ENCODE assay signal across 17 mouse cellular contexts in the genomic region with DNA sequence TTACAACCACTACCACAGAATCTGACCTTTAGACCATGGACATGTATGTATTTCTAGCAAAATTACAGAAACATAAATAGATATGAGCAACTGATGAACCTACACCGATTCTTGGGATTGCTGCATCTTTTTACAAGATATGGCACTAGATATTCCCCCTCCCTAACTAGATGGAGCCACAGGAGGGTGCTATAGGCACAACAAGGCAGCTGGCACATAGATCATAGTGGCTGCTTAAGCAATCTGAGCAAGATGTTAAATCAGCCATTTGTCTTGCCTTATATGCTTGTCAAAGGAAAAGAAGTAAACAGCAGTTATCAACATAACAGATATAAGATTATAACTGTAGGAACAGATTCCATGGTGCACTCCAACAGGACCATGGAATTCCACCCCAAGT. TPM values are rescaled to one million over a fixed set of nuclear protein-coding genes. Genes with fewer than 3 reads are reported as not detected.
A peak's percentile ranks its signal among the peaks of the same experiment; 100 is the strongest.
DNase-seq lines count a peak whose midpoint lies in the region; ATAC-seq and TF ChIP-seq lines count a peak whose summit lies in the region.
"Had no signal": no experiment of that assay in that cellular context is flagged by ENCODE, and none has a peak within 500 bp of the region (broad histone marks: within the 10 kb centered on the region; RNA-seq: fewer than 3 reads in every experiment).

No protein-coding gene starts in this region.

- no peak for ATAC-seq in CD4-positive, CD25-positive, alpha-beta regulatory T cell, adult 4 months
- ATAC-seq in kidney, postnatal 0 days (replicated peaks; ENCODE audit: low FRiP score, low read depth), result no peak
- no peak for ATAC-seq in kidney, embryonic 15.5 days (replicated peaks; ENCODE audit: low FRiP score)
- no peak for ATAC-seq in stomach, postnatal 0 days (ENCODE audit: low FRiP score, low TSS enrichment)
- ATAC-seq: forebrain, embryonic 15.5 days; midbrain, embryonic 15.5 days had no signal

- no peaks in the 10 kb centered on the region for H3K27me3 ChIP-seq in kidney, postnatal 0 days (ENCODE audit: insufficient read depth, low read length)
- no peaks in the 10 kb centered on the region for H3K27me3 ChIP-seq in kidney, embryonic 15.5 days
- no peaks in the 10 kb centered on the region for H3K27me3 ChIP-seq in stomach, postnatal 0 days (ENCODE audit: control insufficient read depth, insufficient read depth, low read length)
- H3K27me3 ChIP-seq: embryonic facial prominence, embryonic 12.5 days; forebrain, embryonic 15.5 days; midbrain, embryonic 15.5 days had no signal

- peak; percentile 56 for DNase-seq in CD4-positive, CD25-positive, alpha-beta regulatory T cell, adult 2 months (ENCODE audit: low read depth, low spot score)
- DNase-seq in kidney, postnatal 0 days (ENCODE audit: low spot score), result no peak
- DNase-seq in thymus, postnatal 14 days, result peak; percentile 33
- no peak for DNase-seq in thymus, adult 18-20 months
- no peak for DNase-seq in stomach, postnatal 0 days (ENCODE audit: low spot score)
- DNase-seq in neural tube, embryonic 10.5 days (ENCODE audit: extremely low spot score, low spot score), result no peak
- DNase-seq: adrenal gland, postnatal 25 days; cerebellum, adult 18-20 months; heart, postnatal 4 days; kidney, adult 8-10 months; left cerebral cortex, postnatal 4 days; lung, adult 2 months had no signal

- H3K4me2 ChIP-seq in kidney, postnatal 0 days (ENCODE audit: low read length), result no peak overlapping the region
- no peak overlapping the region for H3K4me2 ChIP-seq in kidney, embryonic 15.5 days
- no peak overlapping the region for H3K4me2 ChIP-seq in stomach, postnatal 0 days (replicated peaks; ENCODE audit: low read depth)
- H3K4me2 ChIP-seq: embryonic facial prominence, embryonic 12.5 days; forebrain, embryonic 15.5 days; midbrain, embryonic 15.5 days had no signal

- TF ChIP-seq EP300 in stomach, postnatal 0 days (optimal IDR thresholded peaks at IDR 0.05), result no peak

- H3K9me3 ChIP-seq in kidney, postnatal 0 days (replicated peaks; ENCODE audit: low read length), result no peaks in the 10 kb centered on the region
- no peaks in the 10 kb centered on the region for H3K9me3 ChIP-seq in kidney, embryonic 15.5 days (replicated peaks)
- H3K9me3 ChIP-seq in stomach, postnatal 0 days (ENCODE audit: control insufficient read depth, low read length), result no peaks in the 10 kb centered on the region
- H3K9me3 ChIP-seq: embryonic facial prominence, embryonic 12.5 days; forebrain, embryonic 15.5 days; midbrain, embryonic 15.5 days had no signal

- no peak overlapping the region for H3K27ac ChIP-seq in kidney, postnatal 0 days
- no peak overlapping the region for H3K27ac ChIP-seq in kidney, embryonic 15.5 days
- H3K27ac ChIP-seq in stomach, postnatal 0 days (replicated peaks), result no peak overlapping the region
- H3K27ac ChIP-seq: embryonic facial prominence, embryonic 12.5 days; forebrain, embryonic 15.5 days; midbrain, embryonic 15.5 days had no signal

- peak; percentile 56 for TF ChIP-seq CTCF in kidney, postnatal 0 days (IDR thresholded peaks at IDR 0.05; ENCODE audit: low read depth)
- peak; percentile 67 for TF ChIP-seq CTCF in stomach, postnatal 0 days (IDR thresholded peaks at IDR 0.05; ENCODE audit: low read depth)

- no peak overlapping the region for H3K4me3 ChIP-seq in kidney, postnatal 0 days (replicated peaks; ENCODE audit: low read depth, low read length)
- no peak overlapping the region for H3K4me3 ChIP-seq in kidney, embryonic 15.5 days (replicated peaks)
- H3K4me3 ChIP-seq in stomach, postnatal 0 days (ENCODE audit: low read depth, low read length), result no peak overlapping the region
- H3K4me3 ChIP-seq: embryonic facial prominence, embryonic 12.5 days; forebrain, embryonic 15.5 days; midbrain, embryonic 15.5 days had no signal

- H3K9ac ChIP-seq in kidney, postnatal 0 days (ENCODE audit: low read depth, low read length), result no peak overlapping the region
- no peak overlapping the region for H3K9ac ChIP-seq in kidney, embryonic 15.5 days
- H3K9ac ChIP-seq in stomach, postnatal 0 days (ENCODE audit: low read length), result no peak overlapping the region
- H3K9ac ChIP-seq: embryonic facial prominence, embryonic 12.5 days; forebrain, embryonic 15.5 days; midbrain, embryonic 15.5 days had no signal

- H3K4me1 ChIP-seq in kidney, postnatal 0 days (replicated peaks; ENCODE audit: insufficient read depth, low read length), result no peaks in the 10 kb centered on the region
- H3K4me1 ChIP-seq in kidney, embryonic 15.5 days, result no peaks in the 10 kb centered on the region
- no peaks in the 10 kb centered on the region for H3K4me1 ChIP-seq in stomach, postnatal 0 days (replicated peaks; ENCODE audit: control insufficient read depth, insufficient read depth)
- H3K4me1 ChIP-seq: embryonic facial prominence, embryonic 12.5 days; forebrain, embryonic 15.5 days; midbrain, embryonic 15.5 days had no signal

- H3K36me3 ChIP-seq in kidney, postnatal 0 days (ENCODE audit: insufficient read depth, low read length), result no peaks in the 10 kb centered on the region
- peaks cover 29% of the 10 kb centered on the region for H3K36me3 ChIP-seq in kidney, embryonic 15.5 days
- no peaks in the 10 kb centered on the region for H3K36me3 ChIP-seq in stomach, postnatal 0 days (ENCODE audit: control insufficient read depth, insufficient read depth, low read length)
- H3K36me3 ChIP-seq: forebrain, embryonic 15.5 days; midbrain, embryonic 15.5 days had no signal

- WGBS in kidney, postnatal 0 days, result 67% methylated on average over 1 of the region's 1 CpGs
- 83% methylated on average over 1 of the region's 1 CpGs for WGBS in kidney, embryonic 15.5 days
- 85% methylated on average over 1 of the region's 1 CpGs for WGBS in stomach, postnatal 0 days

RNA-seq across cellular contexts. Expression of a gene that starts 15.5 kb away (rescaled TPM):
- polyA plus RNA-seq in CD4-positive, CD25-positive, alpha-beta regulatory T cell, adult 4 months (2017; shearing (Covaris generic)), result 100 to 1,000 TPM; 283 to 291 TPM
- 285 and 288 TPM in 2 replicates for polyA plus RNA-seq in kidney, postnatal 0 days (2015; fragmentation: Nextera tagmentation; extraction: Ambion mirVana)
- 256 and 267 TPM in 2 replicates for polyA plus RNA-seq in kidney, embryonic 15.5 days (2015; fragmentation: Nextera tagmentation; extraction: Ambion mirVana)
- polyA plus RNA-seq in stomach, postnatal 0 days (2015; fragmentation: Nextera tagmentation; extraction: Ambion mirVana), result 270 and 283 TPM in 2 replicates

RNA-seq across cellular contexts. Expression of a gene that starts 15.9 kb away (rescaled TPM):
- polyA plus RNA-seq in CD4-positive, CD25-positive, alpha-beta regulatory T cell, adult 4 months (2017; shearing (Covaris generic)), result 10 to 100 TPM; 23.3 to 44.3 TPM
- 12.3 and 14.1 TPM in 2 replicates for polyA plus RNA-seq in kidney, postnatal 0 days (2015; fragmentation: Nextera tagmentation; extraction: Ambion mirVana)
- polyA plus RNA-seq in kidney, embryonic 15.5 days (2015; fragmentation: Nextera tagmentation; extraction: Ambion mirVana), result 12.4 and 15.2 TPM in 2 replicates
- 9.3 and 9.4 TPM in 2 replicates for polyA plus RNA-seq in stomach, postnatal 0 days (2015; fragmentation: Nextera tagmentation; extraction: Ambion mirVana)

RNA-seq across cellular contexts. Expression of a gene that starts 27.5 kb away (rescaled TPM):
- under 1 TPM; 0.63 TPM for polyA plus RNA-seq in CD4-positive, CD25-positive, alpha-beta regulatory T cell, adult 4 months (2017; shearing (Covaris generic))
- polyA plus RNA-seq in kidney, postnatal 0 days (2015; fragmentation: Nextera tagmentation; extraction: Ambion mirVana), result 12.0 and 12.2 TPM in 2 replicates
- 7.1 and 7.9 TPM in 2 replicates for polyA plus RNA-seq in kidney, embryonic 15.5 days (2015; fragmentation: Nextera tagmentation; extraction: Ambion mirVana)
- 7.5 and 9.2 TPM in 2 replicates for polyA plus RNA-seq in stomach, postnatal 0 days (2015; fragmentation: Nextera tagmentation; extraction: Ambion mirVana)

RNA-seq across cellular contexts. Expression of a gene that starts 40.6 kb away (rescaled TPM):
- 1 to 10 TPM; 2.6 to 2.7 TPM for polyA plus RNA-seq in CD4-positive, CD25-positive, alpha-beta regulatory T cell, adult 4 months (2017; shearing (Covaris generic))
- polyA plus RNA-seq in kidney, postnatal 0 days (2015; fragmentation: Nextera tagmentation; extraction: Ambion mirVana), result 15.7 and 18.7 TPM in 2 replicates
- 14.5 and 17.3 TPM in 2 replicates for polyA plus RNA-seq in kidney, embryonic 15.5 days (2015; fragmentation: Nextera tagmentation; extraction: Ambion mirVana)
- 19.3 and 24.5 TPM in 2 replicates for polyA plus RNA-seq in stomach, postnatal 0 days (2015; fragmentation: Nextera tagmentation; extraction: Ambion mirVana)

RNA-seq across cellular contexts. Expression of a gene that starts 56.4 kb away (rescaled TPM):
- not detected for polyA plus RNA-seq in CD4-positive, CD25-positive, alpha-beta regulatory T cell, adult 4 months (2017; shearing (Covaris generic))
- 0.14 and 0.15 TPM in 2 replicates for polyA plus RNA-seq in kidney, postnatal 0 days (2015; fragmentation: Nextera tagmentation; extraction: Ambion mirVana)
- 0.14 and 0.44 TPM in 2 replicates for polyA plus RNA-seq in kidney, embryonic 15.5 days (2015; fragmentation: Nextera tagmentation; extraction: Ambion mirVana)
- polyA plus RNA-seq in stomach, postnatal 0 days (2015; fragmentation: Nextera tagmentation; extraction: Ambion mirVana), result 0.30 and 0.36 TPM in 2 replicates

Comparison
In these comparisons a context has a peak if more than half of its experiments do, and no peak if none do; other contexts are left out.
1. DNase-seq: peak in CD4-positive, CD25-positive, alpha-beta regulatory T cell, adult 2 months (single experiment) and thymus, postnatal 14 days (single experiment); none in kidney, postnatal 0 days (single experiment), thymus, adult 18-20 months (0 of 2), stomach, postnatal 0 days (single experiment) and neural tube, embryonic 10.5 days (single experiment).